Comparison of ENCODE assay signal across 25 mouse cellular contexts in the genomic region with DNA sequence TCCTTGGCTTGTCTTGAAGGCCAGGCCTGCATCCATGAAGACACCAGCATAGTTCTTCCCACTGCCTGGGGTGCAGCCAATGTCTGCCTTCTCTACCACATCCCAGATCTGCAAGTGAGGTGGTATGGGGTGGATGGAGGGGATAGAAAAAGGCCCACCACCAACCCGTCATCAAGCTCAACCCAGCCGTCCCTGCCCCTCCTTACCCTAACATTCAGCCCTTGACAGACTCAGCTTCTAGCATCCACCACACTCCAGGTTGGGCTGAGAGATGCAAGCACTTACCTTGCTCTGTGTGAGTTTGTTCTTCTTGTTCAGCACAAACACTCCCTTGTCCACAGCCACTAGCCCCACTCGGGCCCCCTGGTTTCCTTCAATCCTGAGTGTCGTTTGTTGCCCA. TPM values are rescaled to one million over a fixed set of nuclear protein-coding genes. Genes with fewer than 3 reads are reported as not detected.
DNase-seq lines count a peak whose midpoint lies in the region; ATAC-seq lines count a peak whose summit lies in the region.
"Had no signal": no experiment of that assay in that cellular context is flagged by ENCODE, and none has a peak within 500 bp of the region (broad histone marks: within the 10 kb centered on the region; RNA-seq: fewer than 3 reads in every experiment).

No protein-coding gene starts in this region.

- H3K27ac ChIP-seq in heart, embryonic 11.5 days (ENCODE audit: low read depth, low read length): no peak overlapping the region
- H3K27ac ChIP-seq: embryonic facial prominence, embryonic 12.5 days; embryonic facial prominence, embryonic 15.5 days; forebrain, embryonic 12.5 days; heart, adult 2 months; heart, embryonic 10.5 days; hindbrain, embryonic 12.5 days; hindbrain, embryonic 15.5 days had no signal

- H3K4me3 ChIP-seq in heart, embryonic 11.5 days (ENCODE audit: low read depth, low read length): no peak overlapping the region
- H3K4me3 ChIP-seq: embryonic facial prominence, embryonic 12.5 days; embryonic facial prominence, embryonic 15.5 days; forebrain, embryonic 12.5 days; heart, adult 2 months; heart, embryonic 10.5 days; hindbrain, embryonic 12.5 days; hindbrain, embryonic 15.5 days had no signal

- 51% methylated on average over 4 of the region's 4 CpGs for WGBS in heart, embryonic 11.5 days (ENCODE audit: insufficient replicate concordance)

- DNase-seq in heart, adult 11 months: peak; percentile 84
- DNase-seq in testis, postnatal 10 days (ENCODE audit: low spot score): peak; percentile 29
- no peak for DNase-seq in testis, postnatal 14 days (ENCODE audit: low spot score)
- peak; percentile 1 for DNase-seq in urinary bladder, postnatal 10 days (ENCODE audit: low spot score)
- DNase-seq in urinary bladder, adult 18-20 months (ENCODE audit: low spot score in 2 of 2): no peak
- DNase-seq: adrenal gland, adult 2 months; adrenal gland, postnatal 14 days; cerebellum, adult 11 months; cerebellum, adult 2 months; cerebellum, adult 9-11 months; cerebellum, postnatal 25 days; gastrocnemius, postnatal 25 days had no signal

- no peaks in the 10 kb centered on the region for H3K36me3 ChIP-seq in heart, embryonic 11.5 days (ENCODE audit: control insufficient read depth, insufficient read depth, low read length)
- H3K36me3 ChIP-seq: embryonic facial prominence, embryonic 12.5 days; embryonic facial prominence, embryonic 15.5 days; forebrain, embryonic 12.5 days; heart, embryonic 10.5 days; hindbrain, embryonic 12.5 days; hindbrain, embryonic 15.5 days had no signal

- peaks cover 9% of the 10 kb centered on the region for H3K27me3 ChIP-seq in heart, embryonic 11.5 days (ENCODE audit: control insufficient read depth, insufficient read depth, low read length)

- H3K9ac ChIP-seq in heart, embryonic 11.5 days (ENCODE audit: low read depth, low read length): no peak overlapping the region
- H3K9ac ChIP-seq: embryonic facial prominence, embryonic 12.5 days; embryonic facial prominence, embryonic 15.5 days; forebrain, embryonic 12.5 days; hindbrain, embryonic 12.5 days; hindbrain, embryonic 15.5 days had no signal

- H3K4me2 ChIP-seq in heart, embryonic 11.5 days: no peak overlapping the region
- H3K4me2 ChIP-seq: embryonic facial prominence, embryonic 12.5 days; embryonic facial prominence, embryonic 15.5 days; forebrain, embryonic 12.5 days; hindbrain, embryonic 12.5 days; hindbrain, embryonic 15.5 days had no signal

- no peak for ATAC-seq in heart, embryonic 11.5 days (replicated peaks; ENCODE audit: insufficient number of reproducible peaks, low FRiP score, low TSS enrichment)
- ATAC-seq: CD4-positive, CD25-positive, alpha-beta regulatory T cell, adult 4 months; forebrain, embryonic 16.5 days had no signal

- no peaks in the 10 kb centered on the region for H3K4me1 ChIP-seq in heart, embryonic 11.5 days (ENCODE audit: control insufficient read depth, insufficient read depth, low read length)
- H3K4me1 ChIP-seq: embryonic facial prominence, embryonic 12.5 days; embryonic facial prominence, embryonic 15.5 days; hindbrain, embryonic 12.5 days; hindbrain, embryonic 15.5 days had no signal

- H3K9me3 ChIP-seq in heart, embryonic 11.5 days (replicated peaks; ENCODE audit: control insufficient read depth, low read length): no peaks in the 10 kb centered on the region
- H3K9me3 ChIP-seq: embryonic facial prominence, embryonic 12.5 days; embryonic facial prominence, embryonic 15.5 days; forebrain, embryonic 12.5 days; heart, embryonic 10.5 days; hindbrain, embryonic 12.5 days; hindbrain, embryonic 15.5 days had no signal

RNA-seq across cellular contexts. Expression of a gene that starts 6.0 kb away (rescaled TPM):
- 1.3 and 1.6 TPM in 2 replicates for polyA plus RNA-seq in heart, embryonic 11.5 days (2014; fragmentation: Nextera tagmentation; extraction: Ambion mirVana)

RNA-seq across cellular contexts. Expression of a gene that starts 26.3 kb away (rescaled TPM):
- 24.0 and 24.7 TPM in 2 replicates for polyA plus RNA-seq in heart, embryonic 11.5 days (2014; fragmentation: Nextera tagmentation; extraction: Ambion mirVana)

RNA-seq across cellular contexts. Expression of a gene that starts 27.3 kb away (rescaled TPM):
- 35.1 and 36.9 TPM in 2 replicates for polyA plus RNA-seq in heart, embryonic 11.5 days (2014; fragmentation: Nextera tagmentation; extraction: Ambion mirVana)

RNA-seq across cellular contexts. Expression of a gene that starts 27.9 kb away (rescaled TPM):
- 0.27 and 0.46 TPM in 2 replicates for polyA plus RNA-seq in heart, embryonic 11.5 days (2014; fragmentation: Nextera tagmentation; extraction: Ambion mirVana)
- polyA plus RNA-seq: C2C12; cerebellum, adult 2 months; forebrain, embryonic 16.5 days; heart, embryonic 14.5 days; heart, postnatal 0 days; hindbrain, embryonic 12.5 days had no signal

RNA-seq across cellular contexts. Expression of a gene that starts 57.0 kb away (rescaled TPM):
- polyA plus RNA-seq in heart, embryonic 11.5 days (2014; fragmentation: Nextera tagmentation; extraction: Ambion mirVana): 1.7 and 2.2 TPM in 2 replicates
- polyA plus RNA-seq: C2C12 had no signal

Comparison
In these comparisons a context has a peak if more than half of its experiments do, and no peak if none do; other contexts are left out.
1. DNase-seq: peak in heart, adult 11 months (single experiment), testis, postnatal 10 days (single experiment) and urinary bladder, postnatal 10 days (single experiment); none in testis, postnatal 14 days (single experiment) and urinary bladder, adult 18-20 months (0 of 2).